Mouse (Mus musculus) liver, embryonic 15.5 days (tissue): ENCODE data around the gene Hnrnpl. TPM values are rescaled to one million over a fixed set of nuclear protein-coding genes. Genes with fewer than 3 reads are reported as not detected.

Experiments used
- ATAC-seq: fragments of 200-750 bp; cut with Nextera tagmentation; 2 replicates; pipeline ENCODE4 v1.8.0; 2017; ENCODE audit warnings: moderate number of reproducible peaks, mild to moderate bottlenecking, moderate library complexity; ENCODE audit not compliant: insufficient read depth
- H3K27ac ChIP-seq: fragments of 300-500 bp; sonication (generic); replicated peaks from 2 replicates; pipeline ENCODE4 v1.5.1; 2015; ENCODE audit warnings: mild to moderate bottlenecking, inconsistent platforms
- H3K27me3 ChIP-seq: fragments of 300-500 bp; sonication (generic); 2 replicates; pipeline ENCODE4 v1.6.1; 2015; ENCODE audit warnings: mild to moderate bottlenecking, inconsistent platforms
- H3K36me3 ChIP-seq: fragments of 300-500 bp; sonication (generic); replicated peaks from 2 replicates; pipeline ENCODE4 v1.6.1; 2015; ENCODE audit warnings: moderate library complexity, mild to moderate bottlenecking, inconsistent platforms
- H3K4me1 ChIP-seq: fragments of 300-500 bp; sonication (generic); replicated peaks from 2 replicates; pipeline ENCODE4 v1.6.1; 2015; ENCODE audit warnings: inconsistent platforms
- H3K4me2 ChIP-seq: fragments of 300-500 bp; sonication (generic); 2 replicates; pipeline ENCODE4 v1.6.1; 2015; ENCODE audit warnings: moderate library complexity, mild to moderate bottlenecking, inconsistent platforms
- H3K4me3 ChIP-seq: fragments of 300-500 bp; sonication (generic); replicated peaks from 2 replicates; pipeline ENCODE4 v1.5.1; 2015; ENCODE audit warnings: mild to moderate bottlenecking, inconsistent platforms
- H3K9ac ChIP-seq: fragments of 300-500 bp; sonication (generic); 2 replicates; pipeline ENCODE4 v1.6.1; 2015; ENCODE audit warnings: moderate library complexity, mild to moderate bottlenecking, inconsistent platforms
- H3K9me3 ChIP-seq: fragments of 300-500 bp; sonication (generic); replicated peaks from 2 replicates; pipeline ENCODE4 v1.6.1; 2016; ENCODE audit warnings: inconsistent platforms
- WGBS: fragments of 180-500 bp; shearing (Covaris S2); methylation state at CpG from one replicate; pipeline ENCODE4 v1.1.7; 2015; ENCODE audit warnings: mixed read lengths; ENCODE audit not compliant: insufficient replicate concordance; 5-methylcytosine and 5-hydroxymethylcytosine counted together
- polyA plus RNA-seq: library from polyadenylated mRNA; unstranded; fragments of >200 nt; fragmentation: Nextera tagmentation; extraction: Ambion mirVana; gene quantifications from 2 replicates; pipeline ENCODE4 v1.2.1, GENCODE M21; 2015

Gene Hnrnpl
- polyA plus RNA-seq, 1 experiment from 2014 or later, result 86.9 TPM

DNA sequence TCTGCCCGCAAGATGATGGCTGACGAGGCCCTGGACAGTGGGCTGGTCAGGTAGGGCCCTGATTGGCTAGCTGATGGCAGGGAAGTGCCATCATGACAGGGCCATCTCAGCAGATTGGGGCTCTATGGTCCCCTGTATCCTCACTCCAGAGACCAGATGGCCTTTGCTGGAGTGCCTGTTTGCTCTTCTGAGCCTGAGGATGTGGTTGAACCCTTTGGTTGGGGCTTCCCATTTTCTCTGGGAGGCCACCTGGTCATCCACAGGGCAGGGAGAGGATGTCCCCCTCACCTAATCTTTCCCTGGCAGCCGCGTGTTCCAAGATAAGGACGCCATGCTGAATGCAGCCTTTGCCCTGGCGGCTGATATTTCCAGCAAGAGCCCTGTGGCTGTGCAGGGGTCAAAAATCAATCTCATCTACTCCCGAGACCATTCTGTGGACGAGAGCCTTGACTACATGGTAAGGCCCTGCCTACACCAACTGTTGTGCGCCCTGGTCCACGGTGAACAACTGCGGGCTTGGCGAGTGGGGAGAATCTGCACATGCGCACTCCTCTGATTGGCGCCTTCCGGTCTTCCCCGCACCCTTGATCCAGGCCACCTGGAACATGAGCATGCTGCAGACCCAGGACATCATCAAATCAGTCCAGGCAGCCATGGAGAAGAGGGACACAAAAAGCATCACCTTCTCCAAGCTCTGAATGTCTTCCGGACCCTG, 23.2 kb downstream of the Hnrnpl start:
- Histone ChIP-seq H3K27ac (no peak overlapping the region), H3K36me3 (peaks cover 23% of the 10 kb centered on the region), H3K4me3 (no peak overlapping the region), H3K4me2 (no peak overlapping the region), H3K4me1 (peaks cover 37% of the 10 kb centered on the region), H3K9me3 (no peaks in the 10 kb centered on the region), H3K27me3 (no peaks in the 10 kb centered on the region), H3K9ac (no peak overlapping the region)
- 0 out of 2 replicates have a peak, but pooled peaks have one; percentile 19 for ATAC-seq
- 62% methylated on average over 17 of the region's 17 CpGs for whole genome bisulfite sequencing

- no peak overlapping the region for H3K27ac ChIP-seq
- H3K4me3 ChIP-seq, result no peak overlapping the region
- H3K4me1 ChIP-seq, result peaks cover 41% of the 10 kb centered on the region
- no peak overlapping the region for H3K9ac ChIP-seq
- 40% methylated on average over 6 of the region's 6 CpGs for WGBS
- no peak overlapping the region; the same call in 1 of the 2 replicates for H3K4me2 ChIP-seq
- ATAC-seq, result no peak
- no peaks in the 10 kb centered on the region for H3K27me3 ChIP-seq
- peaks cover 23% of the 10 kb centered on the region for H3K36me3 ChIP-seq
- H3K9me3 ChIP-seq, result no peaks in the 10 kb centered on the region
These were observed 23.8 kb downstream of the Hnrnpl start for GRCm38 (mm10) chr7:28832137-28832536.

GRCm38 (mm10) chr7:28833723-28834347, 25.5 kb downstream of the Hnrnpl start, which contains the start of gene Lgals4:
TSS of gene Lgals4 (plus strand) at chr7:28833854.
- no peak within 1 kb of the TSS for H3K4me2 ChIP-seq
- no peak within 1 kb of the TSS for H3K9ac ChIP-seq
- H3K4me3 ChIP-seq, result no peak within 1 kb of the TSS
- H3K27me3 ChIP-seq, result no peaks in the 10 kb centered on the region
- peaks cover 44% of the 10 kb centered on the region for H3K4me1 ChIP-seq
- no peaks in the 10 kb centered on the region for H3K9me3 ChIP-seq
- H3K36me3 ChIP-seq, result peaks cover 23% of the 10 kb centered on the region
- H3K27ac ChIP-seq, result no peak within 1 kb of the TSS
- 66% methylated on average over 6 of the region's 6 CpGs for WGBS
- ATAC-seq, result no peak

DNA sequence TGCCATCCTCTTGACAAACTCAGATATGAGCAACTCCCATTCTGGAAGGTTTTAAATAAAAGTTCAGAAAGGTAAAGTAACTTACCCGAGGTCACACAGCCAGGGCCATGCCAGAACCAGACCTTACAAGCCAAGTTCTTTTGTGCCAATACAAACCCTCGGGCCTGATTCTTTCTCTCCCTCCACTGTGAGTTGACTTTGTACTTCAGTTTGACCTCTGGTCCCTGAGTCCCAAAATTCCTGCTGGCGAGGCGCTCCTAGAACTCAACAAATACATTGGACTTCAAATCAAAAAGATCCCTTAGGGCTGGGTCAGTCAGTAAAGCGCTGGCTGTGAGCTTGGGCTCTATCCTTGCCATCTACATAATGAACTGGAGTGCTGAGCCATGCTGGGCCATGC, 28.6 kb downstream of the Hnrnpl start:
- H3K4me1 ChIP-seq, result peaks cover 21% of the 10 kb centered on the region
- H3K4me3 ChIP-seq, result no peak overlapping the region
- no peaks in the 10 kb centered on the region for H3K36me3 ChIP-seq
- no peak overlapping the region for H3K4me2 ChIP-seq
- H3K9ac ChIP-seq, result no peak overlapping the region
- no peak for ATAC-seq
- H3K27ac ChIP-seq, result no peak overlapping the region
- no peaks in the 10 kb centered on the region for H3K9me3 ChIP-seq
- H3K27me3 ChIP-seq, result no peaks in the 10 kb centered on the region
- WGBS, result 59% methylated on average over 5 of the region's 5 CpGs

DNA sequence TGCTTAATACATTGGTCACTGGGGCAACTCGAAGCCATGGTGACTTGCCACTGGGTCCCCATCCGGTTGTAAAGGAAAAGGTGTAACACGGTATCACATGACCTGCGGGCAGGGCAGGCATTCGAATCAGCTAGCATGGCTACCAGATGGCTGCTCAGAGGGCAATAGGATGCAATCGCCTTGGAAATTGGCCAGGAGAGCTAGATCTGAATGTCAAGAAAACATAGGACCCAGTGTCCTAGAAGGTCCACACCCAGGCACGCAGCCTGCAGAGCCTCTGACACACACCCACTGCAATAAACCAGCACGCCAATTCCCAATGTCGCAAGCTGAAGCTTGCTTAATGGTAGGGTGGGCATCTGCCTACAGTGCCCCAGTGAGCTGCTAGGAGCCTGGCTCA, 30.0 kb downstream of the Hnrnpl start:
- H3K4me2 ChIP-seq, result no peak overlapping the region

DNA sequence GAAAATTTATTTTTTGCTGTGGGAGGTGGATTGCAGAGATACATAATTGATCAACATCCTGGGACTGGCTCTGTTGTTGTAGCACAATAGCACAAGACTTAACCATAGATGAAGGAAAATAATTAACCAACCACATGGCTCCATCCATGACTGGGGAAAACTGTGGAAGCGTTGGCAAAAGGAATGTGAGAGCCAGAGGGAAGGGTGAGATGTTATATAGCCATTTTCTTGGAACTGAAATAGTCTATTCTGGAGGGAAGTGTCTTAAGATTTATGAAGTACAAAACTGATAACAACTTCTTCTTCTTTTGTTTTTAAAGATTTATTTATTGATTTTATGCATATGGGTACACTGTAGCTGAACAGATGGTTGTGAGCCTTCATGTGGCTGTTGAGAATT, 38.9 kb downstream of the Hnrnpl start:
- Histone ChIP-seq H3K27me3 (no peaks in the 10 kb centered on the region), H3K27ac (no peak overlapping the region), H3K4me3 (no peak overlapping the region), H3K36me3 (no peaks in the 10 kb centered on the region), H3K9me3 (no peaks in the 10 kb centered on the region), H3K4me1 (no peaks in the 10 kb centered on the region), H3K9ac (no peak overlapping the region), H3K4me2 (no peak overlapping the region)
- no peak for ATAC-seq
- 62% methylated on average over 1 of the region's 1 CpGs for WGBS

More for the DNA sequence above, 30.0 kb downstream of the Hnrnpl start:
- Histone ChIP-seq H3K27ac (no peak overlapping the region; the same call in 1 of the 2 replicates), H3K9me3 (no peaks in the 10 kb centered on the region), H3K4me3 (no peak overlapping the region), H3K36me3 (no peaks in the 10 kb centered on the region), H3K9ac (no peak overlapping the region), H3K27me3 (no peaks in the 10 kb centered on the region), H3K4me1 (peaks cover 13% of the 10 kb centered on the region; the same call in 1 of the 2 replicates)
- 64% methylated on average over 9 of the region's 9 CpGs for WGBS
- peak; percentile 32; the same call in 1 of the 2 replicates for ATAC-seq

DNA sequence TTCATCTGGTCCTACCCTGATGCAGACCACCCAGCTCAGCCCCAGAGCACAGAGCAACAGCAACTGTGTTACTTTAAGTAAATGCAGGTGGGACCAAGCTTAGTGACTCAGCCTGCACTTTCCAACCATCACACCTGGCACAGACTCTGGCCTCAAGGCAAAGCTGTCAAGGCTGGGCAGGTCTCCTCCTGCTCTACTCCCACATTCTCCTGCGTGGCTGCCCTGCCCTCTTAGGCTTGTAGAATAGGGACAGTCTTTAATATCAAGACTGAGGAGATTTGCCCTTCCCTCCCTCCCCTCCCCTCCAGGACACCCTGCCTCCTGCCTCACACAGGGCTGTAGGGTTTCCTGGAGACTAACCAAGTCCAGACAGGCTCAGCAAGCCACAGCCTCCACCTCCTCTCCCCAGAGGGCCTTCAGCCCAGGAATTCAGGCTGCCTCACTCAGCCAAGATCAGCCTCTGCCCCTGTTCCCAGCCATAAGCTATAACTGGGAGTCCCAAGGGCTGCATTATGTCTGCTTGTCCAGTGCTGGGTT, 41.4 kb downstream of the Hnrnpl start:
- WGBS, result 32% methylated on average over 1 of the region's 1 CpGs
- no peak overlapping the region for H3K4me2 ChIP-seq
- no peaks in the 10 kb centered on the region for H3K4me1 ChIP-seq
- no peaks in the 10 kb centered on the region for H3K9me3 ChIP-seq
- no peak overlapping the region for H3K27ac ChIP-seq
- ATAC-seq, result no peak
- no peaks in the 10 kb centered on the region for H3K27me3 ChIP-seq
- no peak overlapping the region for H3K4me3 ChIP-seq
- no peak overlapping the region for H3K9ac ChIP-seq
- no peaks in the 10 kb centered on the region for H3K36me3 ChIP-seq

DNA sequence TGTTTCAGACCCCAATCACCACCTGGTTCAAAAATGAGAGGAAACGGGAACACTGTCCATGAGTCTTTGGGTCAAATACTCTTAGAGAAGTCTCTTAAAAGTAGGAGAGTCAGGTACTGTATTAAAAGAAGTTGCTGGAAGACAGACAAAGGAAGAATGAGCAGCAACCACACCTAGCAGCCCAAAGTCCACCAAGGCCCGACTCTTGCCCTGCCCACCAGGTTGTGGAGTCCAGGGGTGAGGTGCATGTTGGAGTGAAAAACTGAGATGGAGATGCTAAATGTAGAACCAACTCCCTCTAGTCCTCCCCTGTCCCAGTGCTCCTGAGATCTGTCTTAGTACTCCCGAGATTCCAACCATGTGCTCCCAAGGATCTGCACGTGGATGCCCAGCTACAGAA, 42.3 kb downstream of the Hnrnpl start:
- ATAC-seq, result no peak

GRCm38 (mm10) chr7:28859953-28860352, 51.6 kb downstream of the Hnrnpl start:
- Histone ChIP-seq H3K36me3 (no peaks in the 10 kb centered on the region), H3K4me3 (no peak overlapping the region), H3K4me2 (no peak overlapping the region), H3K9ac (no peak overlapping the region), H3K27me3 (no peaks in the 10 kb centered on the region), H3K27ac (no peak overlapping the region), H3K4me1 (peaks cover 7% of the 10 kb centered on the region; the same call in 1 of the 2 replicates), H3K9me3 (no peaks in the 10 kb centered on the region)
- WGBS, result 75% methylated on average over 2 of the region's 2 CpGs
- ATAC-seq, result no peak

More for the DNA sequence above, 42.3 kb downstream of the Hnrnpl start:
- no peaks in the 10 kb centered on the region for H3K27me3 ChIP-seq
- H3K9ac ChIP-seq, result no peak overlapping the region
- 58% methylated on average over 4 of the region's 4 CpGs for WGBS
- no peak overlapping the region for H3K4me2 ChIP-seq
- H3K4me1 ChIP-seq, result no peaks in the 10 kb centered on the region
- no peaks in the 10 kb centered on the region for H3K36me3 ChIP-seq
- H3K9me3 ChIP-seq, result no peaks in the 10 kb centered on the region
- no peak overlapping the region for H3K4me3 ChIP-seq
- no peak overlapping the region for H3K27ac ChIP-seq

DNA sequence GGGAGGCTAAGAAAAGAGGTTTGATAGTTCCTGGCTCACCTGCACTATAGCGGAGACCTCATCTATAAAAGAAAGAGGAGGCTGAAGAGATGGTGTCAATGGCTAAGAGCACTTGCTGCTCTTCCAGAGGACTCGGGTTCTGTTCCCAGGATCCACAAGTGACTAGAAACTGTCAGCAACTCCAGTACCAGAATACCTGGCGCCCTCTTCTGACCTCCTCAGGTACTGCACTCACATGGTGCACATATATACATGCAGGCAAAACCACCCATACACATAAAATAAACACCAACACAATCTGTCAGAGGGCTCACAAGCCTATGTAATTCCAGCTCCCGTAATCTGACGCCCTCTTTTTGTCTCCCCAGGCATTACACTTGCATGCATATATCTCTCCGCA, 52.6 kb downstream of the Hnrnpl start:
- ATAC-seq, result no peak
- Histone ChIP-seq H3K27ac (no peak overlapping the region), H3K36me3 (no peaks in the 10 kb centered on the region), H3K4me3 (no peak overlapping the region), H3K9me3 (no peaks in the 10 kb centered on the region), H3K27me3 (no peaks in the 10 kb centered on the region), H3K9ac (no peak overlapping the region), H3K4me1 (peaks cover 15% of the 10 kb centered on the region), H3K4me2 (no peak overlapping the region)
- WGBS, result 78% methylated on average over 6 of the region's 6 CpGs

GRCm38 (mm10) chr7:28862817-28863499, 54.6 kb downstream of the Hnrnpl start:
- Histone ChIP-seq H3K4me1 (peaks cover 33% of the 10 kb centered on the region), H3K9ac (no peak overlapping the region), H3K9me3 (no peaks in the 10 kb centered on the region), H3K36me3 (no peaks in the 10 kb centered on the region), H3K27ac (no peak overlapping the region), H3K27me3 (no peaks in the 10 kb centered on the region), H3K4me2 (no peak overlapping the region), H3K4me3 (no peak overlapping the region)
- WGBS, result 72% methylated on average over 15 of the region's 15 CpGs
- no peak for ATAC-seq
